12 mouse cellular contexts compared by ENCODE assay signal in genomic region chr15:8632361-8632760, GRCm38 (mm10).
DNase-seq lines count a peak whose midpoint lies in the region; ATAC-seq and TF ChIP-seq lines count a peak whose summit lies in the region.
"Had no signal": no experiment of that assay in that cellular context is flagged by ENCODE, and none has a peak within 500 bp of the region (broad histone marks: within the 10 kb centered on the region; RNA-seq: fewer than 3 reads in every experiment).

No protein-coding gene starts in this region.

- peak overlapping the region; percentile 16; the same call in 1 of the 2 replicates for H3K4me2 ChIP-seq in heart, embryonic 13.5 days
- no peak overlapping the region for H3K4me2 ChIP-seq in forebrain, embryonic 11.5 days (ENCODE audit: low read depth, low read length, severe bottlenecking)
- H3K4me2 ChIP-seq in hindbrain, postnatal 0 days (ENCODE audit: low read depth, low read length) = no peak overlapping the region
- H3K4me2 ChIP-seq in neural tube, embryonic 14.5 days (ENCODE audit: low read depth, low read length) = no peak overlapping the region
- H3K4me2 ChIP-seq: stomach, embryonic 15.5 days had no signal

- no peak overlapping the region for H3K9ac ChIP-seq in heart, embryonic 13.5 days
- H3K9ac ChIP-seq in forebrain, embryonic 11.5 days (ENCODE audit: low read length) = no peak overlapping the region
- 0 out of 2 replicates have a peak overlapping the region, but pooled peaks have one; percentile 13 for H3K9ac ChIP-seq in hindbrain, postnatal 0 days (replicated peaks; ENCODE audit: low read length)
- H3K9ac ChIP-seq in neural tube, embryonic 14.5 days (replicated peaks; ENCODE audit: low read depth, low read length) = no peak overlapping the region
- H3K9ac ChIP-seq: stomach, embryonic 15.5 days had no signal

- no peak overlapping the region for H3K4me3 ChIP-seq in heart, embryonic 13.5 days
- H3K4me3 ChIP-seq in forebrain, embryonic 11.5 days (ENCODE audit: low read depth, low read length) = no peak overlapping the region
- H3K4me3 ChIP-seq in hindbrain, postnatal 0 days (ENCODE audit: low read length) = no peak overlapping the region
- H3K4me3 ChIP-seq in neural tube, embryonic 14.5 days (ENCODE audit: low read depth, low read length) = no peak overlapping the region
- H3K4me3 ChIP-seq: stomach, embryonic 15.5 days had no signal

- 26% methylated on average over 10 of the region's 10 CpGs for WGBS in heart, embryonic 13.5 days
- WGBS in forebrain, embryonic 11.5 days = 2% methylated on average over 10 of the region's 10 CpGs
- WGBS in hindbrain, postnatal 0 days = 13% methylated on average over 10 of the region's 10 CpGs
- 12% methylated on average over 10 of the region's 10 CpGs for WGBS in neural tube, embryonic 14.5 days

- no peak for TF ChIP-seq CTCF in hindbrain, postnatal 0 days (IDR thresholded peaks at IDR 0.05; ENCODE audit: low read depth)

- peaks cover 17% of the 10 kb centered on the region for H3K4me1 ChIP-seq in heart, embryonic 13.5 days
- peaks cover 14% of the 10 kb centered on the region; the same call in 1 of the 2 replicates for H3K4me1 ChIP-seq in forebrain, embryonic 11.5 days (replicated peaks; ENCODE audit: control insufficient read depth, insufficient read depth, low read length)
- peaks cover 5% of the 10 kb centered on the region; the same call in 1 of the 2 replicates for H3K4me1 ChIP-seq in hindbrain, postnatal 0 days (ENCODE audit: insufficient read depth, low read length)
- no peaks in the 10 kb centered on the region for H3K4me1 ChIP-seq in neural tube, embryonic 14.5 days (ENCODE audit: control insufficient read depth, insufficient read depth, low read length)

- peaks cover 10% of the 10 kb centered on the region; the same call in 1 of the 2 replicates for H3K27me3 ChIP-seq in heart, embryonic 13.5 days (replicated peaks)
- peaks cover 7% of the 10 kb centered on the region for H3K27me3 ChIP-seq in forebrain, embryonic 11.5 days (ENCODE audit: control insufficient read depth, insufficient read depth, low read length)
- H3K27me3 ChIP-seq in hindbrain, postnatal 0 days (ENCODE audit: insufficient read depth, low read length) = no peaks in the 10 kb centered on the region
- H3K27me3 ChIP-seq in neural tube, embryonic 14.5 days (ENCODE audit: control insufficient read depth, insufficient read depth, low read length) = 0 out of 2 replicates have a peak, but pooled peaks cover 3% of the 10 kb centered on the region

- H3K27ac ChIP-seq in heart, embryonic 13.5 days (replicated peaks) = no peak overlapping the region
- H3K27ac ChIP-seq in forebrain, embryonic 11.5 days (ENCODE audit: low read depth, low read length) = no peak overlapping the region
- H3K27ac ChIP-seq in hindbrain, postnatal 0 days = peak overlapping the region; percentile 36; the same call in 1 of the 2 replicates
- H3K27ac ChIP-seq in neural tube, embryonic 14.5 days (ENCODE audit: low read depth, low read length) = no peak overlapping the region
- H3K27ac ChIP-seq: macrophage; stomach, embryonic 15.5 days had no signal

- peaks cover 6% of the 10 kb centered on the region for H3K36me3 ChIP-seq in heart, embryonic 13.5 days
- no peaks in the 10 kb centered on the region for H3K36me3 ChIP-seq in forebrain, embryonic 11.5 days (ENCODE audit: control insufficient read depth, insufficient read depth, low read length)
- no peaks in the 10 kb centered on the region for H3K36me3 ChIP-seq in hindbrain, postnatal 0 days (ENCODE audit: insufficient read depth, low read length)
- no peaks in the 10 kb centered on the region for H3K36me3 ChIP-seq in neural tube, embryonic 14.5 days (ENCODE audit: control insufficient read depth, insufficient read depth, low read length)
- H3K36me3 ChIP-seq: stomach, embryonic 15.5 days had no signal

- H3K9me3 ChIP-seq in heart, embryonic 13.5 days = no peaks in the 10 kb centered on the region
- H3K9me3 ChIP-seq in forebrain, embryonic 11.5 days (ENCODE audit: control insufficient read depth, low read length) = no peaks in the 10 kb centered on the region
- no peaks in the 10 kb centered on the region for H3K9me3 ChIP-seq in hindbrain, postnatal 0 days (ENCODE audit: low read length)
- no peaks in the 10 kb centered on the region for H3K9me3 ChIP-seq in neural tube, embryonic 14.5 days (ENCODE audit: control insufficient read depth, low read length)
- H3K9me3 ChIP-seq: stomach, embryonic 15.5 days had no signal

- ATAC-seq in heart, embryonic 13.5 days (ENCODE audit: extremely low read depth, insufficient number of reproducible peaks, low FRiP score, low TSS enrichment) = no peak
- peak; percentile 76 for ATAC-seq in forebrain, embryonic 11.5 days (replicated peaks; ENCODE audit: low FRiP score)
- ATAC-seq in hindbrain, postnatal 0 days = peak; percentile 58
- ATAC-seq in neural tube, embryonic 14.5 days (ENCODE audit: low read depth) = peak; percentile 18; the same call in 1 of the 2 replicates

- DNase-seq in heart, postnatal 25 days (ENCODE audit: low spot score) = no peak
- DNase-seq in forebrain, embryonic 11.5 days (ENCODE audit: low spot score) = peak; percentile 79
- peak; percentile 54 for DNase-seq in hindbrain, postnatal 0 days (ENCODE audit: low spot score)
- DNase-seq in ovary, adult 18-20 months (ENCODE audit: low spot score) = no peak
- no peak for DNase-seq in right cerebral cortex, adult 18-20 months
- no peak for DNase-seq in kidney, adult 18-20 months
- DNase-seq: kidney, postnatal 4 days; liver had no signal

- intact Hi-C loops in heart, postnatal 25 days (cut with DNase I) = no loop called here

Comparison
In these comparisons a context has a peak if more than half of its experiments do, and no peak if none do; other contexts are left out.
1. DNase-seq: peak in forebrain, embryonic 11.5 days (single experiment) and hindbrain, postnatal 0 days (single experiment); none in heart, postnatal 25 days (single experiment), ovary, adult 18-20 months (single experiment), right cerebral cortex, adult 18-20 months (single experiment) and kidney, adult 18-20 months (single experiment).